Mouse (Mus musculus) spleen, postnatal 4 days (tissue): Measurements from ENCODE around the gene Gtsf1.
"Not testable (repeated sequence)": the region's sequence is repeated elsewhere in the genome, so short reads cannot be mapped to it uniquely, and the experiment has no call there.

ENCODE experiments used
- DNase-seq, 2 experiments: peaks; one replicate each; pipeline ENCODE4 v3.0.0; 2022; ENCODE audit warnings: low spot score in 2 of 2

Gene Gtsf1

DNA sequence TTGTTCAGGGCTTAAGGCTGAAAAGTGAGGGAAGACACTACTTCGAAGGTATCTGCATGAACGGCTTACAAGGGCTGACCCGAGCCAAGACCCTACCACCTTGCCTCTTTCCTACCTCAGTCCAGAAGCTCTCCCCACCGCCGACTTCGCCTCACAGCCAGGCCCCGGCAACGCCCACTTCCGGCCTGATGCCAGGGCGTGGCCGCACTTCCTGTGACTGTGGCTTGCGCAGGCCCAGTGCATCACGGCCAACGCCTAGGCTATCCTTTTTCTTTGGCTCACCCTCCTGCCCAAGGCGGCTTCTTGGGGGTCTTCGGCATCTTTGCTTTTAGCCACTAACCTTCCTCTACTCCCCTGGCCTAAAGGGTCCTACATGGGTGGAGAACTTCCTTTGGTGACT lies at the start of gene Gtsf1:
Gene Gtsf1, minus strand, starts transcription at position 230 of the 400 bp plus-strand sequence.
- DNase-seq: no peak

GRCm38 (mm10) chr15:103479080-103479606 lies 48.9 kb upstream of the Gtsf1 start:
- no peak for DNase-seq

GRCm38 (mm10) chr15:103473769-103474168 lies 43.5 kb upstream of the Gtsf1 start:
- DNase-seq: no peak

- no peak for DNase-seq
Observed at GRCm38 (mm10) chr15:103473182-103473581, 42.9 kb upstream of the Gtsf1 start.

- no peak for DNase-seq
Observed at GRCm38 (mm10) chr15:103472265-103472664, 42.0 kb upstream of the Gtsf1 start.

DNA sequence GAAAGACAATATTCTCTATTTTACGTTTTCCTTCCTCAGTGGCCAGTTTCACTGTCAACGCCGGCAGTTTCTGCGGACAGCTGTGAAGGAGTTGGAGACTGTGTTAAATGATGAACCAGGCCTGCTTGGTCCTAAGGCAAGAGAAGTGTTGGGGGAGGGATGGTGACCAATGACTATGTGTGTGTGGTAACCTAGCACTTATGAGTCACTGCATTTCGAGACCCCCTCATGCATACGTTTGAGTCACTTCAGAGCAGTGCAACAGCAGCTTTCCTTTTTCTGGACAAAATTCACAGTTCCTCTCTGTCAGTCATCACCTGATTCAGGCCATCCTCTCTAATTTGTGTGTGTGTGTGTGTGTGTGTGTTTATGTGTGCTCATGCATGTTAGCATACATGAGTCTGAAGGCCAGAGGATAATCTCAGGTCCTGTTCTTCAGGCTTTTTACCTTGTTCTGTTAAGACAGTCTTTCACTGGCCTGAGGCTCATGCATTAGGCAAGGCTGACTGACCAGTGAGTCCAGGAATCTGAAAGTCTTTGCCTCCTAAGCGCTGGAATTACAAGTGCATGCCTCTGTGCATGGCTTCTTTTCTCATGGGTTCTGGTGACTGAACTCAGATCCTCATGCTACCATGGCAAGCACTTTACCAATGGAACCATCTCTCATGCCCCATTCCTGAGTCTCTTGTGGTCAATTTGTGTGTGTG lies 41.4 kb upstream of the Gtsf1 start:
- DNase-seq: no peak

GRCm38 (mm10) chr15:103462539-103463261 lies 32.4 kb upstream of the Gtsf1 start:
- no peak for DNase-seq

DNA sequence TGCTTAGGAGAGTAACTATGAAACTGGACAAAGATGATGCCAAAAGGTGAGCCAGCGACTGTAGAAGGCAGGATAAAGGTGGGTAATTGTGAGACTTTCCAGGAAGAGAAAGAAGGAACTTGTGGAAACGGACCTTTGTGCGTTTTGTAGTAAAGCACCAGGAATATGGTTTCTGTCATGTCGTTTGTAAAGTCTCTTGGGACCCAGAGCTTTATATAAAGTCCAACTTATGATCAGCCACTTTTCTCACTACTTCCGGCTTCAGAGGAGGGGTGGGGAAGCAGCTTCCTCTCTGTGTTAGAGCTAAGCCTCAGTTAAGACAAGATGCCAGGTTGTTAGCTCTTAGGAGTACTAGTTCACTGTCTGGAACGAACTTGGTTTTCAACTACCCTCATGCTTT lies 24.2 kb upstream of the Gtsf1 start:
- no peak for DNase-seq

DNA sequence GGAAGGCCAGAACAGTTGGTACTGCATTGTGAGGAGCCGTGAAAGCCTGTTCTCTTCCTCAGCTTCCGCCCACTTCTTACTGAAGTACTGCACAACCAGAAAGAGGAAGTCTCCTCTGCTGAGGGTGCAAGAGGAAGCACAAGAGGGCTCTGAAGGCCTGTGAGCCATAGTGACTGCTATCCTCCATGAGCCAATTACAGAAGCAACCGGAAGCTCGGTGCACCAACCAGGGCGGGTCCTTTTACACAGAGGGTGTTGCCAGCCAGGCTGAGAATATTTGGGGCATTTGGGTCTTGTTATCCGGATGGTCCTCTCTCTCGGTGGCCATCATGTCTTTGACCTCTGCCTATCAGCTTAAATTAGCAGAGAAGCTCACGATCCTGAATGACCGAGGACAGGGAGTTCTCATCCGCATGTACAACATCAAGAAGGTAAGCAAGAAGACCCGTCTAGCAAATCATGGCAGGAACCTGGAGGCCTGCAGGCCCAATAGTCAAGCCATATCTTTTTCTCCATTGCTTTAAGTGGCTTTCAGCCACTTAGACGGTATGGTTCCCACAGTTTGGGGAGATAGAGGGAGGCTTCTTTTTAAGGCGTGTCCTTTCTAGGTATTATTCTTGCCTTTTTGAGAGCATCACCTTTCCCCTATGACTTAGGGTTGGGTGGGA lies 23.4 kb upstream of the Gtsf1 start, which contains the start of gene Nckap1l:
Gene Nckap1l, plus strand, starts transcription at position 244 of the 668 bp plus-strand sequence.
- peak; percentile 73 to 82 for DNase-seq

DNA sequence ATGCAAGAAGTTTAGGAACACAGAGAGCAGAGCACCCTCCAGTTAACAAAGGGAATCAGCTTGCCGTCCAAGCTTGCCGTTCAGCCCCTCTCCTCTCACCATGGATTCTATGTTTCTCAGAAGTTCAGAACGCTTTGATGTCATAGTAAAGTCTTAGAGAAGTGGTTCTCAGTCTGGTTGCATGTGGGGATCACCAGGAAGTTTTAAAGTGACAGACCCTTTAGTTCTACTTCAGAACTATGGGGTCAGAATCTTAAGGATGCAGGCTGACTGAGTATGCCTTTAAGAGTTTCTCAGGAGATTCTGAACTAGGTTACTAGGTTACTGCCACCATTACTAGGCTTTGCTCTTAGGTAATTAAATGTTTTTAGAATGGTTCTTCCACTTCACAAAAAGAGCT lies 18.1 kb upstream of the Gtsf1 start, which contains the start of gene Gtsf2:
Gene Gtsf2, minus strand, starts transcription at position 101 of the 400 bp plus-strand sequence.
- DNase-seq: no peak

DNA sequence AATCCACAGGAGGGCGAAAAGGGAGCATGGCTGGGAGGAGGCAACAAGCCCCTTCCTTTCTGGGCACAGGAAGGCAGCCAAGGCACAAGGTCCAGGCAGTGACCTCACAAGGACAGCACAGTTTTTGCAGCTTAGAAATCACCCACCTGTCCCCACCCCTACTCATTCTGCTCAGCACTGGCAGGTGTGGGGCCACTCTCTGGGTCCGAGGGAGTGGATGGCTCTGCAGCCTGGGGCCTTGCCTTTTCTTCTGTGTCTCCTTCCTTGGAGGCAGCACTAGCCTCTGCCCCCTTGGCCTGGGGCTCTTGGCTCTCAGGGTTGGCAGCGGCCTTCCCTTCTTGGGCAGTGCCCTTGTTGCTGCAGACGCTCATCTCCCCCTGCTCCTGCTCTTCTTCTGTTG lies 15.7 kb upstream of the Gtsf1 start:
- DNase-seq: not testable (repeated sequence)

- no peak for DNase-seq
Observed at GRCm38 (mm10) chr15:103427017-103427416, 3.3 kb downstream of the Gtsf1 start.

- DNase-seq: not testable (repeated sequence)
Observed at GRCm38 (mm10) chr15:103405586-103405985, 24.7 kb downstream of the Gtsf1 start.

GRCm38 (mm10) chr15:103401361-103401760 lies 28.9 kb downstream of the Gtsf1 start:
- no peak for DNase-seq

GRCm38 (mm10) chr15:103393577-103393976 lies 36.7 kb downstream of the Gtsf1 start:
- DNase-seq: no peak

GRCm38 (mm10) chr15:103388556-103389145 lies 41.6 kb downstream of the Gtsf1 start:
- no peak for DNase-seq

DNA sequence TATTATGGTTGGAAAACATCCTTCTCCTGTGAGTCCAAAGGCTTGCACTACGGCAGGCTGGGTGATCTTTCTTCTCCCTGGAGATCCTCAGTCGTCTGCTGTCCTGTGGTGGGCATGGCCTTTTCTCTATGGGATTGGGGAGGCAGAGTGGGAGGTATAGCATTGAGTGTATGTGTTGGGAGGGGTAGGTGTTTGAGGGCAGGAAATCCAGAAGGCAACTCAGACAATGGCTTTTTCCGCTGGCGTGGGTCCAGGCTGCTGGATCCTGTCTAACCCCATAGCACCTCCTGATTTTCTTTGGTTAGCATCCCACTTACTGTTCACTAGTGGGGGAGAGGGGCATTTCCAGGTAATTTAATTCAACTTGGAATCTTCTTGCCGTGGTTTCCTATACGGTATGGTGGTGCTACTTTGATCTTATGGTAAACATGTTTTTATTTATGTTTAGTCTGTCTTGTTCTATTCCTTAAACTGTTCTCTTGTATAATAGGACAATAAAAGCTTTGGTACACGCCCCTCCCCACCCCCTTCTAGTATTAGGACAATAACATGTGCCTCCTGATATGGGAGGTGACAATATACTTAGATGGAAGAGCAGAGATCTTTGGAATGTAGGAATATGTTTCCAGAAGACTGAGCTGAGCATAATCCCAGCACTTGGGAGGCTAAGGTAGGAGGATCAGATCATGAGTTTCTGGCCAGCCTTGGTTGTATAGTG lies 46.3 kb downstream of the Gtsf1 start:
- no peak for DNase-seq

DNA sequence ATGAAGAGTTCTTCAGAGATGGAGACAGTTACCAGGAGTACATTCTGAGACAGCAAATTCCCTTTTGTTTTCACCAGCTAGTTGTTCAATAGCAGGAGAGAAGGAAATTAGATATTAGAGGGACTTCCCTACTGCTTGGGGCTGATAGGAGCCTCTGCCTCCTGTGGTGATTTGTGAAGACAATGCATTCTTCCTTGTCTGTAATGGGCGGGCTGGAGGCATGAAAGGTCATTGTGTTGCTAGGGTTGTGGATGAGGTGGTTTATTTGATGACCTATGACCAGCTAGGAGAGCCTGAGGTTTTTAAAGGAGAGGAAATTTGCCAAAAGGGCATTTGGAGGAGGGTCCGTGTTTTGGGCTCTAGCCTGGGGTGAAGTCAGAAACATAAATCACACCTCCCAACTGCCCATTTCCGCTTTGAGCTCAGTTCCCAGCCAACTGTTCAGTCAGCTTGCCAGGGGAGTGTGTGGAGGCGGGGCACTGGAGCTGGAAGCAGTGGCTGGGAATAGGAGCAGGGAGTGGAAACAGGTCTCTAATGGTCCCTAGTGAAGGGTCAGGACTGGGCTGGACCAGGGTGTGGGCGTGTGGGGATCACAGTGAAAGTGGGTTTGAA lies 47.4 kb downstream of the Gtsf1 start:
- no peak for DNase-seq

DNA sequence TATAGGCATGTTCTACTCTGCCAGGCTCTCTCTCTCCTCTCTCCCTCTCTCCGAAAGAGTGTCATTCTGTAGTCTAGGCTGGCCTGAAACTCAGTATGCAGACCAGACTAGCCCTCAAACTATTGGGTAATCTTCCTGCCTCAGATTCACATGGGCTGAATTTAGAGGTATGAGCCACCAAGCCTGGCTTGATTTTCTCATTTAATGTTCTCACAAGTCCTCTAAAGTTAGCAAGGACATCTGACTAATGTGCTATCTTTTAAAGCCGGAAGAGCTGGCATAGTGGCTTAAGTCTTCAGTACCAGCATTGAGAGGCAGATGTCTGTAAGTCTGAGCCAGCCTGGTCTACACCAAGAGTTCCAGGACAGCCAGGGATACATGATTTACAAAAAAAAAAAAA lies 48.2 kb downstream of the Gtsf1 start:
- DNase-seq: no peak

DNA sequence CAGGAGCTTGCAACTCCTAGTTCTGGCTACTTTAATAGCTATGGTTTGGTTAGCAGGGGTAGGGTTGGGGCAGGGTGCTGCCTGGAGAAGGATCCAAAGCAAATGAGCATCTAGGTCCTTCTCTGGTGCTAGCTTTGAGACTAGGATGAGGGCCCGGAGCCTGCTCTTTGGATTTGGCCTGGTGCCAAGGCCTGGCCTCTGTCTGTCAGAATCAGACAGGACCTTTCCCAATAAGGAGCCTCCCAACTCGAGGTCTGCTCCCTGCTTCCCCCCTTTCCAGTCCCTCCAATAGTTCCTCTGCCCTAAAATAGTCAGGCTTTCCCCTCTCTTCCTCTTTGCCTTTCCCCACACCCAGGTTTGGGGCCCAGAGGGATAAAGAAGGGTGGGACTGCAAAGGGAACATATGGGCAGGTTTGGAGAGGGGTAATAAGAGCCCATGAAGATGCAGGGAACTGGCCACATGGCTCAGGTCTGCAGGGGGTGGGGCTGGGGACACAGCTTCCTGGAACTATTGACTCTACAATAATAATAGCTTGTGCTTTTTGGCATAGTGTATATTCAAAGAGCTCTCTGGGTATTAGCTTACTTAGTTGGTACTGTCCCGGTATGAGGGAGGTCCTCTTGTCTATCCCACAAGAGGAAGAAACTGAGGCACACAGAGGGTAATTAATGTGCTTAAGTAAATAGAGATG lies 51.5 kb downstream of the Gtsf1 start:
- DNase-seq: no peak
